Mouse (Mus musculus) retina, embryonic 14.5 days (tissue): ENCODE measurements around the gene Tph1.
A peak's percentile ranks its signal among the peaks of the same experiment; 100 is the strongest.

ENCODE experiments used
- DNase-seq: peaks from one replicate; pipeline ENCODE4 v3.0.0-alpha.2; 2015; ENCODE audit warnings: low spot score

Tph1 gene

DNA sequence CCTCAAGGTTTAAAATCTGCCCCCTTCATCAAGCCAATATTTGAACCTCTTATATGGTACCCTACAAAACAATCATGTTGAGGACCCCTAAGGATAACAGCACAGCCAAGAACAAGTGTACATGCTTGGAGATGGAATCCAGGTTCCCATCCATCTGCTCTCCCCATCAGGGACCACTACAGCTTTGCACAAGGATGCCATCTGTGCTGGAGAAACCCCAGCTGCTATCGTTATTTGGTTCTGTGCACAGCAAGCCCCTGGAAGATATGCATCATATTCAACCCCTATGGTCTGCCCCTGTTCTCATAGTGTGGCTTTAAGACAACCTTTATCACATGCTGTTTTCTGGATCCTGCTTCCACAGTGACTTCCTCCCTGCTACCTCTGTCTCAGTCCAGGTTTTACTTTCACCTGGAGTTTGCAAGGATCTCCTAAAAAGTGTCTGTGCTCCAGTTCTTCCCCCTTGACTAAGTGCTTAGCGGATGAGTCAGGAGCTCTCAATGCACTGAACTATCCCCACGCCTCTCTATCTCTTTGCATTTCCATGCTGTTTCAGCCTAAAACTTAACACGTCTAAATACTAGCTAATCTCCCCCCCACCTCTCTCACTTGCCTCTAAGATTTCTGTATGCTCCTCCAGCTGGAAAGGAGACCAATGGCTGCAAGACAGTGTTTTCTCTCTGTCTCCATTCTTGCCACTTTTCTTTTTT is 23.8 kb downstream of the Tph1 start:
- DNase-seq: no peak

DNA sequence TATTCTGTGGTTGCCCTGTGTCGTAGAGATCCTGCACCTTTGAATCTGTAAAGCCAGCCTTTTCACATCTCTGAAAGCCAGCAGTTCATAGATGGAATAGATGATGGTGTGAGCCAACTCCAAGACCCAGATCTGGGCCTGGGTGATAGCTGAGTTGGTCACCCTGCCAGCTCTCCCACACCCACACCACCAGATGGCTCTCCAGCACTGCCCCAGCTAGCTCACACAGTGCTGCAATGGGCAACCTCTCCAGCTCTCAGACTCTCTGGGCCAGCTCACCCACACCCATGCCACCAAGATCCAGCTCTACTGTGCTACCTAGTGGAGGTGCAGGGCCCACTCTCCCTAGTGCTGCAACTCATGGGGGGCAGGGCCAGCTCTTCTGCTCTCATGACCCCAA is 29.2 kb downstream of the Tph1 start:
- no peak for DNase-seq

DNA sequence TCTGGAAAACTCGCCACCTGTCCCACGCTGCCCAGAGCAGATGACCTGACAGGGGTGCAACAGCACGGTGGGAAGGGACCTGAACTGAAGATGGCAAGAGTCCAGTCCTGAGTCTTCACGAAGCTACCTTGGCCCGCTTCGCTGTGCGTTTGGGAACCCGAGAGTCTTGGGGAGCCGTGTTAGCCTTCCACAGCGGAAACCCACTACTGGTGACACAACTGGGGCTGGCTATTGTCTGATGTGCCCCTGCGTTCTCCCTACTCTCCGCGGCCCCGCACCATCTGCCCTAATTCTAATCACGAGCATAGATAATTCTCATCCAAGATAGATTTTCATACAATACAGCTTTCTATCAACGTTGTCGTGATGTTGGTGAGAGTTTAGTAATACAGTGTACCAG is 32.3 kb downstream of the Tph1 start:
- DNase-seq: no peak

- DNase-seq: peak; percentile 88
Measured at GRCm38 (mm10) chr7:46639692-46640031, 32.7 kb downstream of the Tph1 start, which contains the start of gene Sergef. Gene Sergef (minus strand): TSS chr7:46639807.

DNA sequence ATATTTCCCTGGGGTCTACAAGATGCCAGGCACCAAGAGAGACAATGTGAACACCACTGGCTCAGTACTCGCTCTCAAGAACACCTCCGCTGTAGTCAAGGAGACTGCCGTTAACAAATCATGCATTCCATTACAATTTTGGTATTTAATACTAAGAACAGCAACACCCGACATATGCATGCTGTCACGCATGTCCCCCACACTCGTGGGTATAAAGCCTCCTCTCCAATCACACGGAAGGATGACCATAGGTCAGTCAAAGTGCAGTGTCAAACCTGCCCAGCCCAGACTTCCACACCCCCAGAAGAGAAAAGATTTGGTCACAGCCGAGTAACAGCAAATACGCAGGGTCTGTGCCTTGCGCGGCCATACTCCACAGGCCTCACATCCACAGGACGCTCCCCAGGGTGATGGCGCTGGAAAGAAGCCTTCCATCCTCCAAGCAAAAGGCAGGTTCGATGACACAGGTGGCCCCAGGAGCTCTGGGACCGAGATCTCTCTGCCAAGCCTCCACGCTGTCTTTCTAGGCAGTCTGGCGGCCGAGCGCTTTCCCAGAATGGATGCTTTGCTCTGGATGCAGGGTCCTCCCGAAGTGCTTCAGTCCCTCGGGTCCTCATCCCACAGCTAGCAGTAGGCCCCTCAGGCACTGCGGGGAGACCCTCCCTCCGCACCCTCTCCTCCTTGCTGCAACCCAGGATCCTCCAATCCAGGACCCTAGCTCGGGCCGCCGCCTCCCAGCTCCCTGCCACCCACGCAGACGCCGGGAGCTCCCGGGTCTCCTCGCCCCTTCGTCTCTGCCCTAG is 33.2 kb downstream of the Tph1 start:
- peak; percentile 6 for DNase-seq

DNA sequence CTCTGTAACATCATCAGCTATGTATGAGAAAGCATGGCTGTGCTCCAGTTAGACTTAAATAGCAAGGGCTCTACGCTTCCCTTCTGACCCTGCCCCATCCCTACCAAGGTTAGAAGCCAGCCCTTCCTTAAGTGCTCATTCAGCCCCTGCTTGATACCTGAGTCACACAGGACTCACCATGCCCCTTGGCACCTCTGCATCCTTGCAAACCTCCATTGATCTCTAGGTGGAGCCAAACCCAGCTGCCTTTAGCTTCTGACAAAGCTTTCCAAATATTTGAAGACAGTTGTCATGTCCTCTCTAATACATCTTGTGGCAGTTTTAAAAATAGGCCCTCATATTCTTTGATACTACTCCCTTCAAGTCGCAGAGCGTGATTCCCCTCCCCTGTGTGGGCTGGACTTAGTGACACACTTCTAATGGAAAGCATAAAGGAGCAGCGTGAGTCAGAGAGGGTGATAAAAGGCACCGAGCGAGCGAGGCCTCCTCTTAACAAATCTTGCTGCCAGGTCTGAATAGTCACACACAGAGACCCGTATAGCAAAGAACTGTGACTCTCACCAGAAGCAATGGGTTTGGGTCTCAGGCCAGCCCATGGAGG is 43.9 kb downstream of the Tph1 start:
- DNase-seq: no peak

DNA sequence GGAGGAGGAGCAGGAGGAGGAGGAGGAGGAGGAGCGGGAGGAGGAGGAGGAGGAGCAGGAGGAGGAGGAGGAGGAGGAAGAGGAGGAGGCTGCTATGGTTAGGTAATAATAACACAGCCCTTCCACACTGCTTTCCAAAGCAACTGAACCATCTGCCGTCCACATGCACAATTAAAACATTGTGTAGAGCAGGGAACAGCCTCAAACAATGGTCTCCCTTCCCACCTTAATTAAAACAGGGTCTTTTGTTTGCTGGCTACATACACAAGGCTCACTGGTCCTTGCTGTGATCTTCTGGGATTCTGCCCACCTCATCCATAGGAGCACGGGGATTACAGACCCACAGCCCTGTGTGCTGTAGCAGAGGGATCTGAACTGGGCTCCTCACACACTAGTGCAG is 48.4 kb downstream of the Tph1 start:
- no peak for DNase-seq

GRCm38 (mm10) chr7:46618416-46619110 is 53.8 kb downstream of the Tph1 start:
- DNase-seq: no peak

GRCm38 (mm10) chr7:46616429-46617005 is 55.8 kb downstream of the Tph1 start:
- no peak for DNase-seq

GRCm38 (mm10) chr7:46615256-46615977 is 56.9 kb downstream of the Tph1 start:
- DNase-seq: no peak

GRCm38 (mm10) chr7:46614263-46614662 is 58.1 kb downstream of the Tph1 start:
- no peak for DNase-seq

DNA sequence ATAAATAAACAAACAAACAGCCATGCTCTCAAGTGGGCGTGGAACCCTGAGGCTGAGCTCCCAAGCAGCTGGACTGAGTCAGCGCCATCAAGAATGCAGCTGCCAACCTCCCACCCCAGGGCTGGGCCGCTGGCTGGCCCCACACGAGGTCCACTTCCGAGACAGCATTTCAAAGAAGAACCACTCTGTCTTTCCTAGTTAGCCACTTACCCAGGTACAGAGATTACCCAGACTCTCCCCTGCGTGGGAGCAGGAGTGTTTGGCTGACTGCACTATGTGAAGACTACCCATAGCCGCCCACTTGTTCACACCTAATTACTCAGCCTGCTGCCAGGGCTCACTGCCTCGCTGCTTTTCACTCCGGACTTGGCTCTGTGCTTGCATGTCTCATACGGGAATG is 59.2 kb downstream of the Tph1 start:
- no peak for DNase-seq

DNA sequence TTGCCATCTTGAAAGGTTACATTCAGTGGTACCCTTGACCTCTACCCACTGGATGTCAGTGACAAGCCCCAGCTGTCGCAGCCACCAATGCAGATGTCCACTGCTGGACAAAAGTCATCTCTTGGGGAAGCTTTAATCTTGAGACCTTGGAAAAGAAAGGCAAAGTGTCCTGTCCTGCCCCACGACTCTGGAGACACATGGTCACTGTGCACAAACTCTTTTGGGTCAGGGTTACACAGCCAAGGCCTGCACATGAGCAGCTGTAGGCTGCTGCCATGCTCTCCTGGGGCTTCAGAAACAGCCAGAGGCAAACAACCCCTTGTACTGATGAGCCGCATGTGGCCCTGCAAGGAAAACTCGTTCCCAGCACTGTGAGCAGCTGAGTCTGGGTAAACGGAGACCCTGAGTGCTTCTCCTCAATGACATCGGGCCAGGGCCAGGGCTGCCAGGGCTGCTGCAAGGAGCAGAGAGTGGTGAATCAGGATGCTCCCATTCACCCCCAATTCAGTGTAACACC is 59.9 kb downstream of the Tph1 start:
- no peak for DNase-seq

- no peak for DNase-seq
Measured at GRCm38 (mm10) chr7:46611970-46612369, 60.4 kb downstream of the Tph1 start.

DNA sequence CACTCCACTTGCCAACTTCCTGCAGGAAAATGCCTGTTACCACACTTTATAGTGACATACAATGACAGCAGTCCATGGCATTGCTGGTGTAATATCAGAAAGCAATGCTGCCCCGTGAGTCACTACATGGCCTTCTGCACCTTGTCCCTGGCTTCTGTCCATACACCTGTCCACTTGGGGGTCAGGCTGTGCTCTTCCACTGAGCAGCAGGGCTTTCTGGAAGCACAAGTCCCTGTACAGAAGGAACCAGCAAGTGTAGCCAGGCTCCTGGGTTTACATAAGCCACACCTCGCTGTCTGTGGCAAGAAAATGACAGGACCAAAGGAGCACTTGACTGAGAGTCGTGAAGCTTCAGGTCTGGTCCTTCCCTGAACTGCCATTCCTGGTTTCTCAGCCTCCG is 63.0 kb downstream of the Tph1 start:
- DNase-seq: no peak

DNA sequence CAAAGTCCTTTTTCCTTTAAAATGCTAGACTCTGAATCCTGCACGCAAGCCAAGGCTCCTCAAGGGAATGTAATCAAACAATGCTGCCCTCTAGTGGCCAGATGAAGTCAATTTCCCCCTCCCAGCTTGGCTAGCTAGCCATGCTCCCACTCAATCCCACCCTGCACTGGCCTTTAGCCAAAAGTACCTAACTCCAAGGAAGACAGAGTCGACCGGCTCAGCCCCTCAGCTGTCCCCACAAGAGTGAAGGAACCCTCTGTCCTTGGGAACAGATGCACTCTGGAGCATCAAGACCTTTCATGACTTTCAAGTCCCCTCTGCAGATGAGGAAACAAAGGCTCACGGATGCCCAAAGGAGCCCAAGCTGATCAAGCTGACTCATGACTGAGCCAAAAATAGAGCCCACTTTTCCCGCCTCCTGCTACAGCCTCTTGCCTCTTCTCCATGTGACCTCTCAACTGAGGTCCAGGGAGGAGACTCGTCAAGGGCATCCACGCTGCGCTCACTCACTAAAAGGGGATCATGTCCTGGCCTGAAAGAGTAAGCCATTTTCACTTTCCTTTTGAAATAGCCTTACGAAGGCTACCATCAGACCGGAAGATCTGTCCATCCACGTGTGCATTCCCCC is 64.8 kb downstream of the Tph1 start:
- peak; percentile 93 for DNase-seq

GRCm38 (mm10) chr7:46607031-46607426 is 65.3 kb downstream of the Tph1 start:
- DNase-seq: no peak

DNA sequence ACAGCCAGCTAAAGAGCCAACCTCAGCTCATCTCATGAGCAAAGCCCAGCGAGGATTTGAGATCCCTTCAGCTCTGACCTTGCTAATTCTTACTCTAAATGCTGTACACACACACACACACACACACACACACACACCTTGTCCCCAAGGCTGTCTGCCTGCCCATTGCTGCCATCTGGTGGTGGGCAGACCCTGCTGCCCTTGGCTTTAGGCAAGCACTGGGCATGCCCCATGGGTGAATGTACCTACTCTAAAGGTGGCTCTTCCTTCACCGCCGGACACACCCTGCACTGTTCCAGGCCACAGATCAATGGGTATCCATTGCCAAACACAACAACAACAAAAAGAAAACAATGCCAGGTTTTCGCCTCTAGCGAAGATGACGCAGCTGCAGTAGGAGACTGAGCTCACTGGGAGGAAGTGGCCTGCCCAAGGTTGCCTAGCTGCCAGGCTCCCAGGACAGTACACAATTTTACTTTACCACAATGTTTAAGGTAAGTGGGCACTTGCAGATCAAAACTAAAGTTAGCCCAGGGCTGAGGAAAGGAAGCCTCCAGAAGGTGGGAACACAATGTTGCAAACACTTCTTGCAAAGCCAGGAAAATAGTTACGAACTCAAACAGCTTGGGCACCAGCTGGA is 65.8 kb downstream of the Tph1 start:
- DNase-seq: peak; percentile 81

GRCm38 (mm10) chr7:46603051-46603450 is 69.3 kb downstream of the Tph1 start:
- DNase-seq: no peak

DNA sequence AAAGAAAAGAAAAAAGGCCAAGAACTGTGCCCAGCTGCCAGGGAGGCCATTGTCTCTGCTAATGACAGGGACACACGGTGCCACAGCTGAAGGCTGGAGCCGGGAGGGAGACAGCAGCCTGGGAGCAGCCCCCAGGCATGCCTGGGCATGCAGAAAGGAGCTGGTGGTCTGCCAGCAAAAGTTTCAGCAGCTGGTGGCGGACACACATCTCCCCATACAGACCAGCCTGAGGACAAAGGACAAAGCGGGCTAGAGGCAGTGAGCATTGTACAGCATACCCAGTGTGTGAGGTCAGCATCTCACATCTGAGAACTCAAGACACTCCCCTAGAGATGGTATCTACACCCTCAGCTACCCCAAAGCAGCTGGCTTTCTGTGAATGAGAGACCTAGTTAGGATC is 70.3 kb downstream of the Tph1 start:
- peak; percentile 23 for DNase-seq
